Mouse (Mus musculus): ENCODE measurements around the gene Lemd1.

DNA sequence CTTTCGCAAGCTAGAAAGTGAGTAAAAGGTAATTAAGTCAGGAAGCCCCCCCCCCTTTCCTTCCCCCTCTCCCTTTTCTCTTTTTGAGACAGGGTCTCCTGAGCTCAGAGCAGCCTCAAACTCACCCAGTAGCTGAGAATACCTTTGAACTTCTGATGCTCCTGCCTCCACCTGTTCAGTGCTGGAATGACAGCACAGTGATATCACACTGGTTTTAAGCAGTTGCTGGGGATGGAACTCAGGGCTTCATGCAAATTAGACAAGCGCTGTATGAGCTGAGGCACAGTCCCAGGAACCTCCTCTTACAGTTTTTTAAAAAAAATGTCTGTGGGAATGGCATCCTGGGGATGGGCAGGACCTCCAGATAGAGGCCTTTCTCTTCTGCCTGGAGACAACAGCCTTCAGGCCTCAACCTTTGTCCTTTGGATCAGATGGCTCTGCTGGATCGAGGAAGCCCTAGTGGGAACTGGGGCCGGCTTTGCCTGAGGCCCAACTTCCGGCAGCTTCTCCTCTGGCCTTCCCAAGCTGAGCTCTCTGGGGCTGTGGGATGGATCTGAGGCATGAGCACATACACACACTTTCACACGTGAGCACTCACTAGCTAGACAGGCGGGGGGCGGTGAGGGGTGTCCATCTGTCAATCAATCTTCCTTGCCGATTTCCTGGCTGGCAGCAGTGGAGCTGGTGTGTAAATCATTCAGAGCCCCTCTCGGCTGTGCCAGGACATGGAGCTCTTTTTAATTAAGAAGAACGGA is 99.9 kb downstream of the Lemd1 start:
- TF ChIP-seq CTCF (conservative IDR thresholded peaks at IDR 0.05 in 1 of 2, IDR thresholded peaks at IDR 0.05 in 1 of 2; ENCODE audit: low read depth in 2 of 2, low read length in 2 of 2): peak in 1 of 2 experiments; percentile 22; a peak in 2 of 4 replicates
- no peak for TF ChIP-seq POLR2A (IDR thresholded peaks at IDR 0.05; ENCODE audit: low read depth, low read length)
